Mouse (Mus musculus) stomach, postnatal 0 days (tissue): Measurements from ENCODE around the gene Serping1. TPM values are rescaled to one million over a fixed set of nuclear protein-coding genes. Genes with fewer than 3 reads are reported as not detected.

Experiments
- ATAC-seq: fragments of 200-750 bp; cut with Nextera tagmentation; 2 replicates; pipeline ENCODE4 v1.8.0; 2017; ENCODE audit not compliant: low FRiP score, low TSS enrichment
- DNase-seq: peaks from one replicate; pipeline ENCODE4 v3.0.0-alpha.2; 2016; ENCODE audit warnings: low spot score
- H3K27ac ChIP-seq: fragments of 300-500 bp; sonication (generic); replicated peaks from 2 replicates; pipeline ENCODE4 v1.5.1; 2014; ENCODE audit warnings: mild to moderate bottlenecking, control low read depth
- H3K27me3 ChIP-seq: fragments of 300-500 bp; sonication (generic); 2 replicates; pipeline ENCODE4 v1.6.1; 2014; ENCODE audit warnings: low read length; ENCODE audit not compliant: control insufficient read depth, insufficient read depth
- H3K36me3 ChIP-seq: fragments of 300-500 bp; sonication (generic); 2 replicates; pipeline ENCODE4 v1.6.1; 2014; ENCODE audit warnings: low read length, mixed read lengths; ENCODE audit not compliant: control insufficient read depth, insufficient read depth
- H3K4me1 ChIP-seq: fragments of 300-500 bp; sonication (generic); replicated peaks from 2 replicates; pipeline ENCODE4 v1.6.1; 2014; ENCODE audit warnings: antibody characterized with exemption; ENCODE audit not compliant: control insufficient read depth, insufficient read depth
- H3K4me2 ChIP-seq: fragments of 300-500 bp; sonication (generic); replicated peaks from 2 replicates; pipeline ENCODE4 v1.6.1; 2014; ENCODE audit warnings: low read depth, mild to moderate bottlenecking, control low read depth, moderate library complexity
- H3K4me3 ChIP-seq: fragments of 300-500 bp; sonication (generic); 2 replicates; pipeline ENCODE4 v1.5.1; 2014; ENCODE audit warnings: low read depth, low read length, control low read depth
- H3K9ac ChIP-seq: fragments of 300-500 bp; sonication (generic); 2 replicates; pipeline ENCODE4 v1.6.1; 2014; ENCODE audit warnings: mild to moderate bottlenecking, low read length, control low read depth, mixed read lengths
- H3K9me3 ChIP-seq: fragments of 300-500 bp; sonication (generic); 2 replicates; pipeline ENCODE4 v1.6.1; 2016; ENCODE audit warnings: low read length; ENCODE audit not compliant: control insufficient read depth
- CTCF ChIP-seq: IDR thresholded peaks from 2 replicates; pipeline ENCODE4 v1.5.1; 2016; ENCODE audit warnings: antibody characterized with exemption, low read depth, mild to moderate bottlenecking, moderate library complexity
- EP300 ChIP-seq: optimal IDR thresholded peaks from 2 replicates; pipeline ENCODE3; 2016; ENCODE audit warnings: antibody characterized with exemption
- WGBS: fragments of 180-500 bp; shearing (Covaris S2); extraction: QIAGEN DNeasy Blood & Tissue Kit; methylation state at CpG from one replicate; pipeline ENCODE4 v1.1.7; 2014; 5-methylcytosine and 5-hydroxymethylcytosine counted together
- polyA plus RNA-seq: library from polyadenylated mRNA; unstranded; fragments of >200 nt; fragmentation: Nextera tagmentation; extraction: Ambion mirVana; gene quantifications from 2 replicates; pipeline ENCODE4 v1.2.1, GENCODE M21; 2015

The Serping1 gene
- polyA plus RNA-seq, 1 experiment from 2014 or later, result 103 TPM

DNA sequence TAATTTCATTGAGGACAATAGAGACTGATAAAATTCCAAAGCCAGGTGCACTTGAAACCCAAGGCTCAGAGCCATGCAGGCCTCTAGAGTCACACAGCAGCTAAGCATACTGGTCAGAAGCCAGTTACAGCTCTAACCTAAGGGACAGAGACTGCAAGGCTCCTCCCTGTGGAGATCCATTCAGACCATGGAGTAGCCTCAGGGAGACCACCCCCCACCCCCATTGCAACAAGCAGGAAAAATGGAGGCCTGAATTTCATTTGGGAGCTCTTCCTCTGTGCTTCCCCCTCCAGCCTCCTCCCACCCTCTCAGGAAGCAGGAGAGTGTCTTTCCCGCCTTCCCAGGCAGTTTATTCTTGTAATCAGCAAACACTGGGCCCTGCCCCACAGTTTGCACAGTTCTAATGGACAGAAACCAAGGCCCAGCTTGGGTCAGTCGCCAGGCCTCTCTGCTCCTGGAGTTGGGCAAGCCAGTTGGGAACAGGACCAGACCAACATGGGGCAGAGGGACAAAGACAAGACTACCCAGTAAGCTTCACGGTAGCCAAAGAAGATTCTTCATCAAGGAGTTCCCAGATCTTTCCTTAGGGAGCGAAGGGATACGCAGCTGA, 33.3 kb downstream of the Serping1 start:
- no peaks in the 10 kb centered on the region for H3K27me3 ChIP-seq
- peak overlapping the region; percentile 91 for H3K4me2 ChIP-seq
- ATAC-seq, result no peak
- peak overlapping the region; percentile 92 for H3K9ac ChIP-seq
- H3K27ac ChIP-seq, result peak overlapping the region; percentile 97
- DNase-seq, result peak; percentile 49
- TF ChIP-seq EP300 (no peak), CTCF (no peak)
- H3K4me1 ChIP-seq, result peaks cover 10% of the 10 kb centered on the region
- WGBS, result 3% methylated on average over 5 of the region's 5 CpGs
- peak overlapping the region; percentile 85 for H3K4me3 ChIP-seq
- H3K36me3 ChIP-seq, result no peaks in the 10 kb centered on the region
- H3K9me3 ChIP-seq, result no peaks in the 10 kb centered on the region

- Histone ChIP-seq H3K27me3 (no peaks in the 10 kb centered on the region), H3K36me3 (no peaks in the 10 kb centered on the region), H3K27ac (no peak overlapping the region), H3K4me2 (0 out of 2 replicates have a peak overlapping the region, but pooled peaks have one; percentile 8), H3K4me3 (no peak overlapping the region), H3K9me3 (no peaks in the 10 kb centered on the region), H3K9ac (no peak overlapping the region), H3K4me1 (peaks cover 13% of the 10 kb centered on the region)
- no peak for ATAC-seq
- DNase-seq, result peak; percentile 26
- 59% methylated on average over 15 of the region's 15 CpGs for WGBS
- peak; percentile 68 for TF ChIP-seq CTCF
- TF ChIP-seq EP300, result no peak
Observed at GRCm38 (mm10) chr2:84740608-84741333, 34.5 kb downstream of the Serping1 start.

GRCm38 (mm10) chr2:84738271-84738911, 36.9 kb downstream of the Serping1 start:
- ATAC-seq, result 0 out of 2 replicates have a peak, but pooled peaks have one; percentile 30
- H3K4me2 ChIP-seq, result peak overlapping the region; percentile 49
- H3K27ac ChIP-seq, result no peak overlapping the region; the same call in 1 of the 2 replicates
- 0 out of 2 replicates have a peak overlapping the region, but pooled peaks have one; percentile 27 for H3K9ac ChIP-seq
- 0 out of 2 replicates have a peak, but pooled peaks cover 2% of the 10 kb centered on the region for H3K27me3 ChIP-seq
- H3K4me1 ChIP-seq, result peaks cover 13% of the 10 kb centered on the region
- peak; percentile 64 for DNase-seq
- H3K4me3 ChIP-seq, result peak overlapping the region; percentile 19
- TF ChIP-seq CTCF (peak; percentile 81), EP300 (no peak)
- WGBS, result 1% methylated on average over 12 of the region's 12 CpGs
- H3K9me3 ChIP-seq, result no peaks in the 10 kb centered on the region
- H3K36me3 ChIP-seq, result no peaks in the 10 kb centered on the region

GRCm38 (mm10) chr2:84737451-84737925, 37.8 kb downstream of the Serping1 start:
- peak overlapping the region; percentile 58; the same call in 1 of the 2 replicates for H3K27ac ChIP-seq
- H3K4me2 ChIP-seq, result no peak overlapping the region
- DNase-seq, result peak; percentile 19
- WGBS, result 9% methylated on average over 8 of the region's 8 CpGs
- H3K36me3 ChIP-seq, result no peaks in the 10 kb centered on the region
- H3K4me1 ChIP-seq, result peaks cover 13% of the 10 kb centered on the region
- no peak overlapping the region for H3K9ac ChIP-seq
- 0 out of 2 replicates have a peak, but pooled peaks cover 2% of the 10 kb centered on the region for H3K27me3 ChIP-seq
- H3K4me3 ChIP-seq, result no peak overlapping the region
- TF ChIP-seq CTCF (peak; percentile 53), EP300 (no peak)
- H3K9me3 ChIP-seq, result no peaks in the 10 kb centered on the region
- no peak for ATAC-seq

DNA sequence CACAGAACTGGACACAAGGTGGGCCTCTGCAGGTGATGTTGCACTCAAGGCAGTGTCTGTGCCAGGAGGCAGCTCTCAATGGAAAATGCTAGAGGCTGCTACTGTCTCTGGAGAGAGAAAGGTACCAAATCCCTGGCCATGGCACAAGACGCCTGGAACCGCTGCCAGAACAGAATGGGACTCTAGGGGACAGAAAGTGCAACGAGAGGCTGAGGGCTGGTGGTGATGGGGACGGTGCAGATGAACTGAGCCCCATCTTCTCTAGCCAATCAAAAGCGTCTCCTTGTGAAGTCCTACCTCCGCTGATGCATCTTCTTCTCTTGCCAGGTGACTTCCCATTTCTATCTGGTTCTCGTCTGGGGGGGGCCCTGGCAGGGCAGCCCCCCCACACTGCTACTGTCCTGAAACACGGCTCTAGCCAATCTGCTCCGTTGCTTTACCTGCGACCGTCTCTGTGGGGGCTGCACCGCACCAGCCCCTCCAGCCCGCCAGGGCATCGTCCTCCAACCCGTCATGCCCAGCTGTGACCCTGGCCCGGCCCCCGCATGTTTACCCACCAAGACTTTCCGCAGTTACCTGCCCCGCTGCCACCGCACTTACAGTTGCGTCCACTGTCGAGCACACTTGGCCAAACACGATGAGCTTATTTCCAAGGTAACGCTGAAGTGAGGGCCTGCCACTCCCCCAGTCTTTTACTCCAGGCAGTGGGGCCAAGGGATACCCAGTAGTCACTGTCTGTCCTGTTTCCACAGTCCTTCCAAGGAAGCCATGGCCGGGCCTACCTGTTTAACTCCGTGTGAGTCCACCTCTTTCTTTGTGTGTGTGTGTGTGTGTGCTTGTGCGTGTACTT, 38.7 kb downstream of the Serping1 start:
- no peak overlapping the region for H3K27ac ChIP-seq
- TF ChIP-seq CTCF (no peak), EP300 (no peak)
- peak overlapping the region; percentile 29; the same call in 1 of the 2 replicates for H3K4me2 ChIP-seq
- no peaks in the 10 kb centered on the region for H3K36me3 ChIP-seq
- DNase-seq, result no peak
- H3K9ac ChIP-seq, result no peak overlapping the region; the same call in 1 of the 2 replicates
- H3K4me3 ChIP-seq, result 0 out of 2 replicates have a peak overlapping the region, but pooled peaks have one; percentile 4
- no peak for ATAC-seq
- H3K27me3 ChIP-seq, result 0 out of 2 replicates have a peak, but pooled peaks cover 2% of the 10 kb centered on the region
- peaks cover 6% of the 10 kb centered on the region for H3K4me1 ChIP-seq
- 5% methylated on average over 27 of the region's 27 CpGs for WGBS
- no peaks in the 10 kb centered on the region for H3K9me3 ChIP-seq
